In genomic region chr3:86863327-86864008, GRCm38 (mm10) we compare ENCODE assay signal across 9 mouse cellular contexts. TPM values are rescaled to one million over a fixed set of nuclear protein-coding genes. Genes with fewer than 3 reads are reported as not detected.
DNase-seq lines count a peak whose midpoint lies in the region; ATAC-seq lines count a peak whose summit lies in the region.
"Had no signal": no experiment of that assay in that cellular context is flagged by ENCODE, and none has a peak within 500 bp of the region (broad histone marks: within the 10 kb centered on the region; RNA-seq: fewer than 3 reads in every experiment).

No protein-coding gene starts in this region.

- intact Hi-C loops in heart, postnatal 14 days (cut with DNase I) = no loop called here
- intact Hi-C loops in left cerebral cortex, postnatal 4 days (cut with DNase I) = no loop called here

- no peaks in the 10 kb centered on the region for H3K36me3 ChIP-seq in heart, embryonic 10.5 days
- H3K36me3 ChIP-seq in limb, embryonic 12.5 days = no peaks in the 10 kb centered on the region

- WGBS in heart, embryonic 10.5 days = 30% methylated on average over 10 of the region's 10 CpGs
- WGBS in limb, embryonic 12.5 days = 19% methylated on average over 10 of the region's 10 CpGs

- DNase-seq in heart, embryonic 10.5 days (ENCODE audit: low spot score) = no peak
- DNase-seq in heart, postnatal 14 days = no peak
- peak; percentile 40 for DNase-seq in thymus, postnatal 4 days
- DNase-seq in thymus, adult 18-20 months = no peak
- DNase-seq in retina, embryonic 14.5 days (ENCODE audit: low spot score) = no peak
- no peak for DNase-seq in left cerebral cortex, postnatal 4 days
- DNase-seq in retina, postnatal 1 day = no peak

- peak; percentile 29; the same call in 1 of the 2 replicates for ATAC-seq in limb, embryonic 12.5 days (ENCODE audit: insufficient number of reproducible peaks, insufficient read depth, low FRiP score, low TSS enrichment, low read depth)

- H3K27ac ChIP-seq in heart, embryonic 10.5 days = no peak overlapping the region
- peak overlapping the region; percentile 32; the same call in 1 of the 2 replicates for H3K27ac ChIP-seq in limb, embryonic 12.5 days

- H3K4me1 ChIP-seq in heart, embryonic 10.5 days = peaks cover 15% of the 10 kb centered on the region
- H3K4me1 ChIP-seq in limb, embryonic 12.5 days (replicated peaks) = peaks cover 44% of the 10 kb centered on the region

- H3K27me3 ChIP-seq in heart, embryonic 10.5 days (ENCODE audit: insufficient read depth, poor library complexity, severe bottlenecking) = no peaks in the 10 kb centered on the region
- 0 out of 2 replicates have a peak, but pooled peaks cover 2% of the 10 kb centered on the region for H3K27me3 ChIP-seq in limb, embryonic 12.5 days

- peak overlapping the region; percentile 52 for H3K4me2 ChIP-seq in limb, embryonic 12.5 days
- H3K4me2 ChIP-seq: liver, embryonic 11.5 days had no signal

- H3K9ac ChIP-seq in limb, embryonic 12.5 days (replicated peaks) = no peak overlapping the region

- no peaks in the 10 kb centered on the region for H3K9me3 ChIP-seq in heart, embryonic 10.5 days
- no peaks in the 10 kb centered on the region for H3K9me3 ChIP-seq in limb, embryonic 12.5 days

- H3K4me3 ChIP-seq in heart, embryonic 10.5 days = peak overlapping the region; percentile 5; the same call in 1 of the 2 replicates
- peak overlapping the region; percentile 19 for H3K4me3 ChIP-seq in limb, embryonic 12.5 days (replicated peaks)

RNA-seq across cellular contexts. Expression of gene Dclk2, which starts 57.2 kb away (rescaled TPM):
- 3.7 and 4.0 TPM in 2 replicates for polyA plus RNA-seq in heart, embryonic 10.5 days (2016; fragmentation: Nextera tagmentation; extraction: Ambion mirVana)
- total RNA-seq in heart, postnatal 14 days (2021) = 1 to 10 TPM; 2.6 to 4.2 TPM
- 5.7 and 5.9 TPM in 2 replicates for polyA plus RNA-seq in limb, embryonic 12.5 days (2016; fragmentation: Nextera tagmentation; extraction: Ambion mirVana)
- total RNA-seq in left cerebral cortex, postnatal 4 days (2021) = 100 to 1,000 TPM; 159 to 160 TPM

Comparison
In these comparisons a context has a peak if more than half of its experiments do, and no peak if none do; other contexts are left out.
1. RNA of gene Dclk2, which starts 57.2 kb away (total RNA-seq): 159 to 160 TPM in left cerebral cortex, postnatal 4 days; 2.6 to 4.2 TPM in heart, postnatal 14 days; every median in the first group is over 10 times any median in the second.